Mouse (Mus musculus): ENCODE results near the gene Fem1b.
"Not testable (repeated sequence)": the region's sequence is repeated elsewhere in the genome, so short reads cannot be mapped to it uniquely, and the experiment has no call there.

Fem1b gene

GRCm38 (mm10) chr9:62827939-62828652 lies 16.4 kb upstream of the Fem1b start:
- DNase-seq (ENCODE audit: low spot score) = peak; percentile 59

GRCm38 (mm10) chr9:62826456-62826855 lies 14.7 kb upstream of the Fem1b start:
- DNase-seq (ENCODE audit: low spot score) = no peak

- no peak for DNase-seq (ENCODE audit: low spot score)
These were observed 14.2 kb upstream of the Fem1b start for GRCm38 (mm10) chr9:62825791-62826393.

- DNase-seq (ENCODE audit: low spot score) = no peak
These were observed 10.1 kb upstream of the Fem1b start for GRCm38 (mm10) chr9:62821811-62822210.

- DNase-seq (ENCODE audit: low spot score) = no peak
These were observed 9.1 kb upstream of the Fem1b start for GRCm38 (mm10) chr9:62820829-62821228.

GRCm38 (mm10) chr9:62819910-62820309 lies 8.2 kb upstream of the Fem1b start:
- DNase-seq (ENCODE audit: low spot score) = not testable (repeated sequence)

- no peak for DNase-seq (ENCODE audit: low spot score)
These were observed 7.8 kb upstream of the Fem1b start for GRCm38 (mm10) chr9:62819494-62819893.

- no peak for DNase-seq (ENCODE audit: low spot score)
These were observed 6.3 kb upstream of the Fem1b start for GRCm38 (mm10) chr9:62817828-62818614.

GRCm38 (mm10) chr9:62817099-62817571 lies 5.4 kb upstream of the Fem1b start:
- no peak for DNase-seq (ENCODE audit: low spot score)

- no peak for DNase-seq (ENCODE audit: low spot score)
These were observed 4.8 kb upstream of the Fem1b start for GRCm38 (mm10) chr9:62816323-62817098.

GRCm38 (mm10) chr9:62814751-62815150 lies 3.0 kb upstream of the Fem1b start:
- no peak for DNase-seq (ENCODE audit: low spot score)

GRCm38 (mm10) chr9:62812216-62813049 lies 699 bp upstream of the Fem1b start:
- DNase-seq (ENCODE audit: low spot score) = no peak

- peak; percentile 24 for DNase-seq (ENCODE audit: low spot score)
These were observed 905 bp downstream of the Fem1b start for GRCm38 (mm10) chr9:62810543-62811515.

- no peak for DNase-seq (ENCODE audit: low spot score)
These were observed 1.6 kb downstream of the Fem1b start for GRCm38 (mm10) chr9:62810095-62810494.

GRCm38 (mm10) chr9:62799218-62799617 lies 12.5 kb downstream of the Fem1b start:
- DNase-seq (ENCODE audit: low spot score) = not testable (repeated sequence)

- no peak for DNase-seq (ENCODE audit: low spot score)
These were observed 21.9 kb downstream of the Fem1b start for GRCm38 (mm10) chr9:62789856-62790255.

- no peak for DNase-seq (ENCODE audit: low spot score)
These were observed 25.0 kb downstream of the Fem1b start for GRCm38 (mm10) chr9:62786721-62787120.

- DNase-seq (ENCODE audit: low spot score) = no peak
These were observed 27.5 kb downstream of the Fem1b start for GRCm38 (mm10) chr9:62784233-62784632.

GRCm38 (mm10) chr9:62782976-62783781 lies 28.6 kb downstream of the Fem1b start:
- peak; percentile 83 for DNase-seq (ENCODE audit: low spot score)
